Mouse (Mus musculus): ENCODE data around the gene Khdc4. TPM values are rescaled to one million over a fixed set of nuclear protein-coding genes. Genes with fewer than 3 reads are reported as not detected.
"Not testable (repeated sequence)": the region's sequence is repeated elsewhere in the genome, so short reads cannot be mapped to it uniquely, and the experiment has no call there.

The Khdc4 gene
- polyA plus RNA-seq, 1 experiment from 2014 or later = 93.1 TPM

DNA sequence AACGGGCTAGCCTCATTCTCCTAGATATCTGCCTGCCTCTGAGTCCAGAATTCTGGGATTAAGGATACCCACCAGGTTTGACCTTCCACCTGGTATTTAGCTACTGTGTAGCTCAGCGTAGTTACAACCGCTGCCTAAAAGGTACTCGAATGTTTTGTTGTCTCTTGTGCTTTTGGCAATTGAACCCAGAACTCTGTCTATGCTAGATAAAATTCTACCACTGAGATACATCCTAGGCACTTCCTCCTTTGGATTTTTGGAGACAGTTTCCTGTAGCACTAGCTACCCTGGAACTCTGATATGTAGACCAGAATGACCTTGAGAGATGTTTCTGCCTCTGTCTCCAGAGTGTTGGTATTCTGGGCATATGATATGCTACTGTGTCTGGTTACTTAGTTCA is 28.1 kb downstream of the Khdc4 start:
- Histone ChIP-seq H3K36me3 (peaks cover 54% of the 10 kb centered on the region), H3K4me3 (no peak overlapping the region), H3K4me1 (peaks cover 13% of the 10 kb centered on the region), H3K9ac (no peak overlapping the region), H3K27ac (no peak overlapping the region), H3K4me2 (no peak overlapping the region), H3K27me3 (no peaks in the 10 kb centered on the region), H3K9me3 (no peaks in the 10 kb centered on the region)
- WGBS = 92% methylated on average over 4 of the region's 4 CpGs
- ATAC-seq (ENCODE audit: borderline replicate concordance, extremely low read depth, low FRiP score, low TSS enrichment) = no peak

DNA sequence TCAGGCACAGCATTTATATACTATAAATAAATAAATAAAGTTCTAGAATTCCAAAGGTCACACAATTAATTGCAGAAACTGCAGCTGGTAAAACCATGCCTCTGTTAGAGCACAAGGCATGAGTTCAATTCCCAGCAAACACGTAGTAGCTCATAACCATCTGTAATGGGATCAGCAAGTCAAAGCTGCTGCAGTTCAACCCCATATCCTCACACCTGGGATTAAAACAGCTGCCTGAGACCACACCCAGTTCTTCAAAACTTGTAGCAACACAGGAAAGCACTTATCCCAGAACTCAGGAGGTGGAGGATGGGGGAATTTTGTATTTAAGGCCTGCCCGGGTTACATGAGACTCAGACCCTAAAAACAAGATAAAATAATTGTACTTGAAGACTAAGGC is 29.1 kb downstream of the Khdc4 start:
- H3K9ac ChIP-seq = no peak overlapping the region
- H3K9me3 ChIP-seq = no peaks in the 10 kb centered on the region
- H3K4me2 ChIP-seq = no peak overlapping the region
- H3K27me3 ChIP-seq = no peaks in the 10 kb centered on the region
- no peak overlapping the region for H3K4me3 ChIP-seq
- peaks cover 19% of the 10 kb centered on the region for H3K4me1 ChIP-seq
- H3K27ac ChIP-seq = no peak overlapping the region
- no peak for ATAC-seq (ENCODE audit: borderline replicate concordance, extremely low read depth, low FRiP score, low TSS enrichment)
- peaks cover 48% of the 10 kb centered on the region for H3K36me3 ChIP-seq
- WGBS = 62% methylated on average over 2 of the region's 2 CpGs

DNA sequence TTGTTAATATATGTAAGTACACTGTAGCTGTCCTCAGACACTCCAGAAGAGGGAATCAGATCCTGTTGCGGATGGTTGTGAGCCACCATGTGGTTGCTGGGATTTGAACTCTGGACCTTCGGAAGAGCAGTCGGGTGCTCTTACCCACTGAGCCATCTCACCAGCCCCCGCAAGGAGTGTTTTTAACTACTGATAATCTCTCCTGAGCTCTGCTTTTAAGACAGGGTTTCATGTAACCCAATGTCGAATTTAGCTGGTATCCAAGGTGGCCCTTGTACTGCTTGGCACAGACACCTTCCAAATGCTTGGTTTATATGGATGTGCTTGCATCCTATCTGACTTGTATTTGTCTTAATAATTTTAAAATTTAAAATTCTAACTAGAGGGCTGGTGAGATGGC is 30.1 kb downstream of the Khdc4 start:
- peaks cover 47% of the 10 kb centered on the region for H3K36me3 ChIP-seq
- H3K27ac ChIP-seq; ATAC-seq (ENCODE audit: borderline replicate concordance, extremely low read depth, low FRiP score, low TSS enrichment); H3K9ac ChIP-seq; H3K4me2 ChIP-seq; H3K4me3 ChIP-seq; H3K9me3 ChIP-seq; H3K27me3 ChIP-seq: not testable (repeated sequence)
- 89% methylated on average over 5 of the region's 5 CpGs for WGBS
- H3K4me1 ChIP-seq = peaks cover 19% of the 10 kb centered on the region

DNA sequence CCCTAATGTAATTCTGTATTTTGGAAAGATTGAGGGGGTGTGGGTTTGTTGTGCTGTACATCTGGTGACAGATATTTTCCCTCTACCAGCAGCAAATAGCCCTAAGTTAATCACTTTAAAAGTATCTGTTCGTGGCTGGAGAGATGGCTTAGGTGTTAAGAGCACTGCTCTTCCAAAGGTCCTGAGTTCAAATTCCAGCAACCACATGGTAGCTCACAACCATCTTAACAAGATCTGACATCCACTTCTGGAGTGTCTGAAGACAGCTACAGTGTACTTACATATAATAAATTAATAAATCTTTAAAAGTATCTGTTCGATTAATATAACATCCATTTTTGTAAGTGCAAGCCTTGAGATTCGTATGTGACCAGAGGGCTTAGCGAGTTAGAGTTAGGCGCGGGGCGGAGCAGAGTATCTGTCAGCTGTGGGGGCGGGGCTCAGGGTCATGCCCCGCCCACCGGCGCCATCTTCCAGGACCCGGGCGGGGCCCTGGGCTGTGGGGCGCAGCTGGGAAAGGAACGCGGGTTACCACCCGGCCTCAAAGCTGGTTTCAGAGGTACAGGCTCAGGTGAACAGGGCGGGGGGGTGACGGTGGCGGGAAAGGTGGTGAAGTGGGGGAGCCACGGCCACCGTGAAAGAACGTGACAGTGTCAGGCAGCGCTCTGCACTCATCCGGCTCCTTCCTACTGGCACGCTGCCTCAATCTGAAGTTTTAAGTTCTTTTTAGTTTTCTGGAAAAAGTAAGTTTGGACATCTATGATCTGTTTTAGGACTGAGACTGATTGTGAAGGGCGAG is 31.0 kb downstream of the Khdc4 start, which contains the start of gene Rit1:
Gene Rit1, plus strand, starts transcription at position 440 of the 799 bp plus-strand sequence.
- H3K9me3 ChIP-seq = no peaks in the 10 kb centered on the region
- WGBS = 2% methylated on average over 27 of the region's 27 CpGs
- peaks cover 19% of the 10 kb centered on the region for H3K4me1 ChIP-seq
- peaks cover 45% of the 10 kb centered on the region for H3K36me3 ChIP-seq
- no peaks in the 10 kb centered on the region for H3K27me3 ChIP-seq
- H3K9ac ChIP-seq = peak within 1 kb of the TSS; percentile 72
- peak within 1 kb of the TSS; percentile 67 for H3K4me3 ChIP-seq
- peak; percentile 98 for ATAC-seq (ENCODE audit: borderline replicate concordance, extremely low read depth, low FRiP score, low TSS enrichment)
- H3K27ac ChIP-seq = peak within 1 kb of the TSS; percentile 78
- H3K4me2 ChIP-seq = peak within 1 kb of the TSS; percentile 60

DNA sequence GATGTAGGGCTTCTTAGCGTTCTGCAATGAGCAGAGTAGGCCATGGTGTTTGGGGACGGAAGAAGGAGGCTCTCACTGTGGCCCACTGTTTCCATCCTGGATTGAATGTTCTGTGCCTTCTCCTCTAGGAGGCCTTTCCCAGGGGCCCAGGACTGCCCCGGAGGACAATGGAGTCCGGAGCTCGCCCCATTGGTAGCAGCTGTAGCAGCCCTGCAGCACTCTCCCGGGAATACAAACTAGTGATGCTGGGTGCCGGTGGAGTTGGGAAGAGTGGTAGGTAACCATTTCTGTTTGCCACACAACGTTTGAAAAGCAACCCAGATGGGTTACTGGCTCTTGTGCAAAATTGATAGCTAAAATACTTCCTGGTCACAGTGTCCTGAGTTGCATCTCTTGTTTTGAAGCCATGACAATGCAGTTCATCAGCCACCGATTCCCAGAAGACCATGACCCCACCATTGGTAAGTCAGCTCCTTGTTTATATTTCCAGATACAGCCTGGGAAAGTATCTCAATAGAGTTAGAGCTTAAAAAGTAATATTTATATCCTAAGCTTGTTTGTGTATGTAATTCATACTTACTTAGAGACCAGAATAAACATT is 31.7 kb downstream of the Khdc4 start:
- Histone ChIP-seq H3K36me3 (peaks cover 39% of the 10 kb centered on the region), H3K9me3 (no peaks in the 10 kb centered on the region), H3K4me1 (peaks cover 19% of the 10 kb centered on the region), H3K9ac (peak overlapping the region; percentile 72), H3K27ac (peak overlapping the region; percentile 78), H3K27me3 (no peaks in the 10 kb centered on the region), H3K4me3 (peak overlapping the region; percentile 67), H3K4me2 (peak overlapping the region; percentile 60)
- 3% methylated on average over 9 of the region's 9 CpGs for WGBS
- ATAC-seq (ENCODE audit: borderline replicate concordance, extremely low read depth, low FRiP score, low TSS enrichment) = peak; percentile 67

DNA sequence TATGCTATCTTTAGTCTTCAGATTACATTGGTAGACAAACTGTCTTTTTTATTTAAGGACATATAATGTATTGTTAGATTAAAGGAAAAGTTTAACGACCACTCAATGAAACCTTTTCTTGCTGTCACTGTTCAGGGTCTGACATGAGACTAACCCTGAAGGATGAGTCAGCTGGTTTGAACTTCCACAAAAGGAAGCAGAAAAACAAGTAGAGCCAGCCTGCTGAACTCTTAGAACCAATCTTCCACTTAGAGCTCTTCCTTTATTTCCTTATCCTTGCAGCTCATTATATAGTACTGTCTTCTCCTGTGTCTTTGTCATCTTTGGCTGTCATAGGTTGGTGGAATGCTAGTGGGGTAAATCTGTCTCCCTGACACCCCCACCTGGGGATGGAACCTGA is 32.2 kb downstream of the Khdc4 start:
- no peak overlapping the region for H3K27ac ChIP-seq
- H3K27me3 ChIP-seq = no peaks in the 10 kb centered on the region
- H3K9ac ChIP-seq = peak overlapping the region; percentile 3; the same call in 1 of the 2 replicates
- H3K36me3 ChIP-seq = peaks cover 35% of the 10 kb centered on the region
- ATAC-seq (ENCODE audit: borderline replicate concordance, extremely low read depth, low FRiP score, low TSS enrichment) = no peak
- peak overlapping the region; percentile 67 for H3K4me3 ChIP-seq
- WGBS = 9% methylated on average over 1 of the region's 1 CpGs
- H3K9me3 ChIP-seq = no peaks in the 10 kb centered on the region
- peak overlapping the region; percentile 60 for H3K4me2 ChIP-seq
- H3K4me1 ChIP-seq = peaks cover 19% of the 10 kb centered on the region

DNA sequence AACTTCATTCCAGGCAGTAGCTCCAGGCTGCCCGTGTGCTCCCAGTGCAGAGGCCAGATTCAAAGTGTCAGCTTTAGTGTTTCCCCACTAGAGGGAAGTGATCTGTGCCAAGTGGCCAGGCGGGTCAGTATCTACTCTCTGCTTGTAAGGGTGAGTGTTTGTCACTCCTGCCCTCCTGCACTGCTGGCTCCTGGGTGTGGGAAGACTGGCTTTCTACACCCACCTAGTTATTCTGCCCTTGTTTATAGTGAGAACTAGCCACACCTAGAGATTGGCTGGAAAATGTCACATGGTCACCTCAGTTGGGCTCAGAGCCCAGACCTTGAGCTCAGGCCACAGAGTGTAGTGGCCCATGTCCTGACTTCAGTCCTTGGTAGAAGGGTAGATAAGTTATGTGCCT is 33.5 kb downstream of the Khdc4 start:
- Histone ChIP-seq H3K27ac (peak overlapping the region; percentile 39; the same call in 1 of the 2 replicates), H3K4me1 (peaks cover 19% of the 10 kb centered on the region), H3K27me3 (no peaks in the 10 kb centered on the region), H3K4me2 (no peak overlapping the region), H3K36me3 (peaks cover 29% of the 10 kb centered on the region), H3K9ac (no peak overlapping the region), H3K9me3 (no peaks in the 10 kb centered on the region), H3K4me3 (no peak overlapping the region)
- WGBS = 65% methylated on average over 2 of the region's 2 CpGs
- peak; percentile 29; the same call in 1 of the 2 replicates for ATAC-seq (ENCODE audit: borderline replicate concordance, extremely low read depth, low FRiP score, low TSS enrichment)

DNA sequence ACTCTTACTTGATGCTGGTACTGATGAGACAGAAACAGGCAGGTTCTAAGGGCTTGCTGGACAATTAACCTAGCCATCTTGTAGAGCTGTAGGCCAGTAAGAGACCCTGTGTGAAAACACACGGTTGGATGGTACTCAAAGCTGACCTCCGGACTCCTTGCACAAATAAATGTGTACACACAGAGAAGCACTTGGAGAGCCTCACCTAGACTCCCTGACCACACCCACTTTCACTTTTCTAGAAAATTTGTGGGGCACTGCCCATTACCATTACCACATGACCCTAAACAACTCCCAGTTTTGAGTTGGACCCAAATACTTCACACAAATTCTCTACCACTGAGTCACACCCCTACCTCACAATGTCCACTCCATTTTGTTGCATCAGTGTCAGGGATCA is 51.0 kb downstream of the Khdc4 start:
- no peak for ATAC-seq (ENCODE audit: borderline replicate concordance, extremely low read depth, low FRiP score, low TSS enrichment)
- WGBS = 65% methylated on average over 2 of the region's 2 CpGs

DNA sequence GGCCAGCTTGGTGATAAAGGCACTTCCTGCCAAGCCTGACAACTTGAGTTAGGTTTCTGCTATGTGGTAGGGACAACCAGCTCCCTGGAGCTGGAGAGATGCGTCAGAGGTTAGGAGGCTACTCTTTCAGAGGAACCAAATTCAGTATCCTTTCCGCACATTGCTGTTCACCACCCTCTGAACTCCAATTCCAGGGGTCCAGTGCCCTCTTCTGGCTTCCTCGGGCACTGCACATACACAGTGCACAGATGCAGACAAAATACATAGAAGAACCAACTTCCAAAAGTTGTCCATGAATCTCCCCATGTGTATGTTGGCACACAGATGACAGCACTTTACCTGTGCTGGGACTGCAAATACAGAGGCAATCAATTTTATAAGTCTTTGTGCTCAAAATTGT is 53.0 kb downstream of the Khdc4 start:
- no peaks in the 10 kb centered on the region for H3K36me3 ChIP-seq
- H3K4me3 ChIP-seq = no peak overlapping the region
- no peaks in the 10 kb centered on the region for H3K4me1 ChIP-seq
- 37% methylated on average over 3 of the region's 3 CpGs for WGBS
- H3K9me3 ChIP-seq = no peaks in the 10 kb centered on the region
- H3K27ac ChIP-seq = no peak overlapping the region
- no peak for ATAC-seq (ENCODE audit: borderline replicate concordance, extremely low read depth, low FRiP score, low TSS enrichment)
- no peaks in the 10 kb centered on the region for H3K27me3 ChIP-seq
- H3K4me2 ChIP-seq = no peak overlapping the region
- no peak overlapping the region for H3K9ac ChIP-seq

More for the DNA sequence above, 51.0 kb downstream of the Khdc4 start:
- H3K4me1 ChIP-seq = no peaks in the 10 kb centered on the region
- H3K27me3 ChIP-seq = no peaks in the 10 kb centered on the region
- 0 out of 2 replicates have a peak, but pooled peaks cover 4% of the 10 kb centered on the region for H3K36me3 ChIP-seq
- H3K4me3 ChIP-seq = no peak overlapping the region
- H3K27ac ChIP-seq = no peak overlapping the region
- H3K9ac ChIP-seq = no peak overlapping the region
- H3K4me2 ChIP-seq = no peak overlapping the region
- no peaks in the 10 kb centered on the region for H3K9me3 ChIP-seq

DNA sequence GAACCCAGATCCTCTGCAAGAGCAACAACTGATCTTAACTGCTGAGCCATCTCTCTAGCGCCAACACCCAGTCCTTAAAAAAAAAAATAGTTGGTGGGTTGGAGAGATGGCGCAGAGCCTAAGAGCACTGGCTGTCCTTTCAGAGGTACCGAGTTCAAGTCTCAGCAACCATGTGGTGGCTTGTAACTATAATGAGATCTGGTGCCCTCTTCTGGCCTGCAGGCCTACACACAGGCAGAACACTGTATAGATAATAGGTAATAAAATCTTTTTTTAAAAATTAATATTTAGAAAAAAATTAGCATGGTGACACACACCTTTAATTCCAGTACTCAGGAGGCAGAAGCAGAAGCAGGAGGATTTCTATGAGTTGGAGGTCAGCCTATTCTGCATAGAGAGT is 54.5 kb downstream of the Khdc4 start:
- Histone ChIP-seq H3K4me3 (no peak overlapping the region), H3K9ac (no peak overlapping the region), H3K36me3 (no peaks in the 10 kb centered on the region), H3K4me2 (no peak overlapping the region), H3K9me3 (no peaks in the 10 kb centered on the region), H3K27me3 (no peaks in the 10 kb centered on the region), H3K27ac (no peak overlapping the region), H3K4me1 (no peaks in the 10 kb centered on the region)
- ATAC-seq (ENCODE audit: borderline replicate concordance, extremely low read depth, low FRiP score, low TSS enrichment) = no peak
- WGBS = 92% methylated on average over 3 of the region's 3 CpGs

DNA sequence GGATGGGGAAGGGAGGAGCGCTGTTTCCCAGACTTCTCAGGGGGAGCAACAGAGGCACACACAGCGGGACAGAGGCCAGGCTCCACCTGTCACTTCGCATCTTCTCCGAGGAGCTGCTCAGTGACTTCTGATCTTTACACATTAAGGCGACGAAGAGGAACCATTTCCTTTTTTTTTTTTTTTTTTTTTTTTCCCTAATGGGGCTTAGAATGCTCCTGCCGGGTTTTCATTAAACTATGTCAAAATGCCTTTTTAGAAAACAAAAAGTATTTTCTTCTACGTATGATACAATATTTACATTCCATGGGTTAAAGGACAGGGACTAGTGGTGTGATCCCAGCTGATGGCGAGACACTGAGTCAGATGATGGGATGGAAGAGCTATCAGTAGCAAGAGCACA is 59.9 kb downstream of the Khdc4 start:
- Histone ChIP-seq H3K9ac (no peak overlapping the region), H3K9me3 (no peaks in the 10 kb centered on the region), H3K4me3 (no peak overlapping the region), H3K27ac (no peak overlapping the region), H3K27me3 (no peaks in the 10 kb centered on the region), H3K36me3 (peaks cover 10% of the 10 kb centered on the region), H3K4me2 (no peak overlapping the region), H3K4me1 (no peaks in the 10 kb centered on the region)
- ATAC-seq (ENCODE audit: borderline replicate concordance, extremely low read depth, low FRiP score, low TSS enrichment) = no peak
- WGBS = 79% methylated on average over 9 of the region's 9 CpGs

DNA sequence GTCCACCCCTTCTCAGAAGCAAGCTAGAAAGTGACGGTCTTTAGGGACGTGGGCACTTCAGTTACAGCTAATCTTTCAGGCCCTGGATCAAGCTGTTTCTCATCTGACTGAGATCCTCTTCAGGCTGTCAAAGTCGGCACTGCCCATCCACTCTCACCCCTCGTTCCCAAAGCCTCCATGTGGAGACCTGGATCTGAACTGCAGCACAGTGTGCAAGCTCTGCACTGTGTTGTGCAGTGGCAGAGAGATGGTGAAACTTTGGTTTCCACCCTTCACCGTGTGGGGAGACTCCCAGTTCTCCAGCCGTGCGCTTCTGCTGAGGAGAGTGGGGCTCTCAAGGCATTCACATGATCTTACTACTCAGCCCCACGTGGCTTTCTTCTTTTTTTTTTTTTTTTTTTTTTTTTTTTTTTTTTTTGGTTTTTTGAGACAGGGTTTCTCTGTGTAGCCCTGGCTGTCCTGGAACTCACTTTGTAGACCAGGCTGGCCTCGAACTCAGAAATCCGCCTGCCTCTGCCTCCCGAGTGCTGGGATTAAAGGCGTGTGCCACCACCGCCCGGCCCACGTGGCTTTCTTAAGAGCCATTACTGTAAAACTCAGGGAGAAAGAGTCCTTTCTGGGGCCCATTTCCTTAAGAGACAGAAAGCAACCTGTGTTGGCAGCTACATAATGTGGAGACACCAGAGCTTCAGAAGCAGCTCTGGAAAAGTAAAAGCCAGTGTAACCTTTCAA is 60.7 kb downstream of the Khdc4 start:
- Histone ChIP-seq H3K4me1 (no peaks in the 10 kb centered on the region), H3K27me3 (no peaks in the 10 kb centered on the region), H3K4me2 (no peak overlapping the region), H3K9ac (no peak overlapping the region), H3K9me3 (no peaks in the 10 kb centered on the region), H3K27ac (no peak overlapping the region), H3K36me3 (peaks cover 10% of the 10 kb centered on the region), H3K4me3 (no peak overlapping the region)
- no peak for ATAC-seq (ENCODE audit: borderline replicate concordance, extremely low read depth, low FRiP score, low TSS enrichment)
- WGBS = 84% methylated on average over 15 of the region's 15 CpGs
